Mouse (Mus musculus) hematopoietic stem cell, adult 5-6 weeks (primary cell): ENCODE results near the gene Zfp874b. TPM values are rescaled to one million over a fixed set of nuclear protein-coding genes. Genes with fewer than 3 reads are reported as not detected.
"Not testable (repeated sequence)": the region's sequence is repeated elsewhere in the genome, so short reads cannot be mapped to it uniquely, and the experiment has no call there.

Experiments
- ATAC-seq, 2 experiments: fragments of 125-278 bp in 1 of 2; replicated peaks in 1 of 2; 2 replicates each; pipeline ENCODE4 v1.8.0; 2016 to 2017; ENCODE audit warnings: inconsistent platforms in 2 of 2, mild to moderate bottlenecking in 2 of 2, moderate number of reproducible peaks in 2 of 2, low read depth in 1 of 2, moderate TSS enrichment in 1 of 2; ENCODE audit not compliant: low FRiP score in 2 of 2, poor library complexity in 2 of 2, severe bottlenecking in 2 of 2, insufficient read depth in 1 of 2, low TSS enrichment in 1 of 2
- total RNA-seq: library from RNA; stranded (forward); fragments of 172-1452, 232-1000 nt; gene quantifications from 2 replicates; pipeline ENCODE4 v1.2.3, GENCODE M21; 2017

The Zfp874b gene
- total RNA-seq: 9.2 and 14.7 TPM in 2 replicates

- peak; percentile 98 to 99 for ATAC-seq
These were observed at the start of gene Zfp874b for GRCm38 (mm10) chr13:67483625-67484423. TSS of gene Zfp874b (minus strand) at chr13:67484258.

- no peak for ATAC-seq
These were observed 43.1 kb upstream of the Zfp874b start for GRCm38 (mm10) chr13:67527049-67527730.

- peak; percentile 99 to 100 for ATAC-seq
These were observed 41.8 kb upstream of the Zfp874b start, which contains the start of the genes Gm26965 and Zfp87 for GRCm38 (mm10) chr13:67525753-67526410. TSS of gene Gm26965 (minus strand) at chr13:67526151. TSS of gene Zfp87 (minus strand) at chr13:67526177.

- ATAC-seq: no peak
These were observed 16.9 kb upstream of the Zfp874b start for GRCm38 (mm10) chr13:67500908-67501307.

GRCm38 (mm10) chr13:67500084-67500719, 16.1 kb upstream of the Zfp874b start, which contains the start of gene Zfp58:
TSS of gene Zfp58 (minus strand) at chr13:67500555.
- ATAC-seq: peak; percentile 96 to 98

GRCm38 (mm10) chr13:67495631-67496030, 11.6 kb upstream of the Zfp874b start:
- ATAC-seq: no peak

GRCm38 (mm10) chr13:67484424-67484811, 360 bp upstream of the Zfp874b start:
- ATAC-seq: peak; percentile 8 to 19; a peak in 2 of 4 replicates

GRCm38 (mm10) chr13:67481528-67481927, 2.5 kb downstream of the Zfp874b start:
- ATAC-seq: no peak

GRCm38 (mm10) chr13:67469274-67469673, 14.8 kb downstream of the Zfp874b start:
- no peak for ATAC-seq

- peak; percentile 99 to 100 for ATAC-seq
These were observed 20.4 kb downstream of the Zfp874b start for GRCm38 (mm10) chr13:67463506-67464185.

GRCm38 (mm10) chr13:67452021-67452309, 32.1 kb downstream of the Zfp874b start:
- ATAC-seq: no peak

GRCm38 (mm10) chr13:67451172-67452020, 32.7 kb downstream of the Zfp874b start, which contains the start of gene Zfp874a:
TSS of gene Zfp874a (minus strand) at chr13:67451624.
- ATAC-seq: peak; percentile 99 to 100

- ATAC-seq: 0 out of 4 replicates have a peak, but pooled peaks of 1 of the 2 experiments have one; percentile 37
These were observed 47.0 kb downstream of the Zfp874b start for GRCm38 (mm10) chr13:67437095-67437494.

- no peak for ATAC-seq
These were observed 55.9 kb downstream of the Zfp874b start for GRCm38 (mm10) chr13:67428116-67428515.

- ATAC-seq: not testable (repeated sequence)
These were observed 58.4 kb downstream of the Zfp874b start for GRCm38 (mm10) chr13:67425699-67426098.

GRCm38 (mm10) chr13:67422532-67422931, 61.5 kb downstream of the Zfp874b start:
- not testable (repeated sequence) for ATAC-seq
